Mouse (Mus musculus) cortical plate, adult 2 months (tissue): ENCODE results near the gene Ankrd34a. TPM values are rescaled to one million over a fixed set of nuclear protein-coding genes. Genes with fewer than 3 reads are reported as not detected.

Source experiments
- H3K27ac ChIP-seq: fragments of 200-500 bp; 2 replicates; pipeline ENCODE4 v1.5.1; 2012; ENCODE audit warnings: low read length, control low read depth, inconsistent platforms; ENCODE audit not compliant: insufficient read depth
- H3K4me1 ChIP-seq: fragments of 200-500 bp; 2 replicates; pipeline ENCODE4 v1.6.1; 2011; ENCODE audit warnings: low read length; ENCODE audit not compliant: control insufficient read depth, insufficient read depth
- H3K4me3 ChIP-seq: fragments of 200-500 bp; 2 replicates; pipeline ENCODE4 v1.5.1; 2011; ENCODE audit warnings: mild to moderate bottlenecking, low read length, control low read depth; ENCODE audit not compliant: insufficient read depth
- CTCF ChIP-seq: fragments of 200-500 bp; IDR thresholded peaks from 2 replicates; pipeline ENCODE4 v1.5.1; 2011; ENCODE audit warnings: mild to moderate bottlenecking, control low read depth, low read length; ENCODE audit not compliant: insufficient read depth; ENCODE audit errors: extremely low read depth
- POLR2A ChIP-seq: fragments of 200-500 bp; IDR thresholded peaks from 2 replicates; pipeline ENCODE4 v1.6.1; 2011; ENCODE audit warnings: mild to moderate bottlenecking, low read length, control low read depth; ENCODE audit not compliant: insufficient read depth; ENCODE audit errors: extremely low read depth
- polyA plus RNA-seq: library from polyadenylated mRNA; depleted of rRNA; stranded (reverse); fragments of >200 nt; gene quantifications from 2 replicates; pipeline ENCODE4 v1.2.3, GENCODE M21; 2012

Ankrd34a gene
- polyA plus RNA-seq, 1 experiment = 61.9 TPM

GRCm38 (mm10) chr3:96593790-96594560 lies 2.5 kb upstream of the Ankrd34a start, which contains the start of gene Polr3gl:
Polr3gl (minus strand) TSS chr3:96594181.
- Histone ChIP-seq H3K27ac (peak within 1 kb of the TSS; percentile 57; the same call in 1 of the 2 replicates), H3K4me3 (peak within 1 kb of the TSS; percentile 60), H3K4me1 (peaks cover 3% of the 10 kb centered on the region)
- TF ChIP-seq POLR2A = peak; percentile 94
- no peak for TF ChIP-seq CTCF

- Histone ChIP-seq H3K4me3 (no peak overlapping the region; the same call in 1 of the 2 replicates), H3K27ac (no peak overlapping the region), H3K4me1 (peaks cover 6% of the 10 kb centered on the region)
- no peak for TF ChIP-seq POLR2A
- TF ChIP-seq CTCF = no peak
Measured at GRCm38 (mm10) chr3:96594851-96595250, 1.6 kb upstream of the Ankrd34a start.

- TF ChIP-seq CTCF (no peak), POLR2A (peak; percentile 77)
- Histone ChIP-seq H3K4me1 (peaks cover 6% of the 10 kb centered on the region), H3K27ac (peak overlapping the region; percentile 93), H3K4me3 (peak overlapping the region; percentile 69)
Measured at GRCm38 (mm10) chr3:96595661-96596060, 775 bp upstream of the Ankrd34a start.

GRCm38 (mm10) chr3:96596855-96597254 lies 419 bp downstream of the Ankrd34a start:
- peak overlapping the region; percentile 69 for H3K4me3 ChIP-seq
- peak overlapping the region; percentile 93 for H3K27ac ChIP-seq
- TF ChIP-seq POLR2A = no peak
- TF ChIP-seq CTCF = no peak
- peaks cover 6% of the 10 kb centered on the region for H3K4me1 ChIP-seq

GRCm38 (mm10) chr3:96597435-96597891 lies 1.0 kb downstream of the Ankrd34a start:
- H3K27ac ChIP-seq = peak overlapping the region; percentile 93
- TF ChIP-seq POLR2A (0 out of 2 replicates have a peak, but pooled peaks have one; percentile 33), CTCF (no peak)
- H3K4me3 ChIP-seq = peak overlapping the region; percentile 69
- H3K4me1 ChIP-seq = peaks cover 6% of the 10 kb centered on the region

GRCm38 (mm10) chr3:96598156-96599068 lies 2.0 kb downstream of the Ankrd34a start:
- Histone ChIP-seq H3K4me1 (peaks cover 10% of the 10 kb centered on the region), H3K4me3 (peak overlapping the region; percentile 69), H3K27ac (peak overlapping the region; percentile 93)
- no peak for TF ChIP-seq CTCF
- TF ChIP-seq POLR2A = peak; percentile 56; the same call in 1 of the 2 replicates

GRCm38 (mm10) chr3:96599069-96599393 lies 2.6 kb downstream of the Ankrd34a start:
- peaks cover 13% of the 10 kb centered on the region for H3K4me1 ChIP-seq
- H3K27ac ChIP-seq = no peak overlapping the region
- TF ChIP-seq CTCF = no peak
- no peak for TF ChIP-seq POLR2A
- H3K4me3 ChIP-seq = peak overlapping the region; percentile 69; the same call in 1 of the 2 replicates

- Histone ChIP-seq H3K4me1 (peaks cover 13% of the 10 kb centered on the region), H3K27ac (no peak overlapping the region), H3K4me3 (peak overlapping the region; percentile 69; the same call in 1 of the 2 replicates)
- TF ChIP-seq CTCF = no peak
- no peak for TF ChIP-seq POLR2A
Measured at GRCm38 (mm10) chr3:96599411-96599810, 3.0 kb downstream of the Ankrd34a start.

GRCm38 (mm10) chr3:96600639-96601250 lies 4.3 kb downstream of the Ankrd34a start, which contains the start of gene Lix1l:
Lix1l (plus strand) TSS chr3:96601149.
- Histone ChIP-seq H3K27ac (peak within 1 kb of the TSS; percentile 17), H3K4me1 (peaks cover 15% of the 10 kb centered on the region), H3K4me3 (peak within 1 kb of the TSS; percentile 61)
- TF ChIP-seq POLR2A (peak; percentile 63; the same call in 1 of the 2 replicates), CTCF (no peak)
